Mouse (Mus musculus): ENCODE measurements at regions not wholly inside any gene's neighbourhood (a gene's known extent, or its start where the extent isn't known, plus 50 kb on each side); places are given as distances from the start of the nearest gene placed in this dataset.

- Histone ChIP-seq H3K9ac (no peak overlapping the region), H3K4me2 (no peak overlapping the region), H3K36me3 (no peaks in the 10 kb centered on the region), H3K27me3 (replicated peaks) (no peaks in the 10 kb centered on the region), H3K4me3 (no peak overlapping the region), H3K9me3 (replicated peaks) (peaks cover 3% of the 10 kb centered on the region; the same call in 1 of the 2 replicates), H3K27ac (ENCODE audit: poor library complexity, severe bottlenecking) (no peak overlapping the region), H3K4me1 (replicated peaks) (peaks cover 17% of the 10 kb centered on the region)
- WGBS, result 54% methylated on average over 9 of the region's 9 CpGs
- no peak for ATAC-seq (ENCODE audit: insufficient number of reproducible peaks, low FRiP score)
These were observed 257.0 kb upstream of the Lyplal1 start for GRCm38 (mm10) chr1:186374009-186374649.

DNA sequence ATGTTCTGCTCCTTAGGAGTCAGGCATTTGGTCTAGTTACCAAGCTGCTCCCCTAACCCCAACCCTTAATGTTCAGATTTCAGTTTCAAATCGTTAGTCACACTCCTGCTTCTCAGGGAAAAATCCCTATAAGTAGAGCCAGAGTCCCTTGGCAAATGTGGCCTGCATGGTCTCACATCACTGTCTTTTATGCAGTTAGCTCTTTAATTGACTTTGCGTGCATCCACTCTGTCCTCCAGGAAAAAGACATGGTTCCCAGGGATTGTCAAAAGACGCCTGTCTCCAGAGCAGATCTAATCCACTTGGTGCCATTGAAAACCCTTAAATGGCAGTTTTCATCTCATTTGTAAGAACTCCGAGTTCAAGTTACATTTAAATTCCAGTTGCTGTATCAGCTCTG lies 256.3 kb upstream of the Lyplal1 start:
- no peak overlapping the region for H3K4me2 ChIP-seq
- H3K36me3 ChIP-seq, result no peaks in the 10 kb centered on the region
- no peak overlapping the region for H3K4me3 ChIP-seq
- peaks cover 3% of the 10 kb centered on the region; the same call in 1 of the 2 replicates for H3K9me3 ChIP-seq (replicated peaks)
- H3K27ac ChIP-seq (ENCODE audit: poor library complexity, severe bottlenecking), result no peak overlapping the region
- no peaks in the 10 kb centered on the region for H3K27me3 ChIP-seq (replicated peaks)
- no peak overlapping the region for H3K9ac ChIP-seq
- H3K4me1 ChIP-seq (replicated peaks), result peaks cover 17% of the 10 kb centered on the region
- WGBS, result 39% methylated on average over 4 of the region's 4 CpGs
- no peak for ATAC-seq (ENCODE audit: insufficient number of reproducible peaks, low FRiP score)

- peaks cover 3% of the 10 kb centered on the region; the same call in 1 of the 2 replicates for H3K9me3 ChIP-seq (replicated peaks)
- WGBS, result 89% methylated on average over 2 of the region's 2 CpGs
- no peak overlapping the region for H3K9ac ChIP-seq
- no peak overlapping the region for H3K4me3 ChIP-seq
- H3K36me3 ChIP-seq, result no peaks in the 10 kb centered on the region
- H3K27me3 ChIP-seq (replicated peaks), result no peaks in the 10 kb centered on the region
- ATAC-seq (ENCODE audit: insufficient number of reproducible peaks, low FRiP score), result peak; percentile 11; the same call in 1 of the 2 replicates
- no peak overlapping the region for H3K27ac ChIP-seq (ENCODE audit: poor library complexity, severe bottlenecking)
- H3K4me1 ChIP-seq (replicated peaks), result peaks cover 17% of the 10 kb centered on the region
- no peak overlapping the region for H3K4me2 ChIP-seq
These were observed 255.8 kb upstream of the Lyplal1 start for GRCm38 (mm10) chr1:186372770-186373353.

DNA sequence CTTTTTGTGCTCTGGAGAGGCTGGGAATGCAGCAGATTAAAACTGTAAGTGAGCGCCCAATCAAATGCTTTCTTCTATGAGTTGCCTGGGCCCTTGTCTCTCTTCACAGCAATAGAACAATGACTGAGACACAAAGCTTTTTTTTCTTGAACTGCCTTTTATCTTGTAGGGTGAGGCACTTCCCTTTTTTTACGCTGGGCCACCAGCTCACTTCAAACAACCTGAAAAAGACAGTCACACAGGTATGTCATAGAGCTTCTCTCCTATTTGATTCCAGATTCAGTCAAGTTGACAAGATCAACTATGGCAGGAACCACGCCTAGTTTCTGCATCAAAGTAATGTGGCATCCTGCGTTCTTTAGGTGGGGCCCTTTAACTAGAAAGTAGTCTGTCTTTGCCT lies 246.2 kb upstream of the Lyplal1 start:
- WGBS, result 72% methylated on average over 4 of the region's 4 CpGs
- Histone ChIP-seq H3K4me1 (replicated peaks) (no peaks in the 10 kb centered on the region), H3K27ac (ENCODE audit: poor library complexity, severe bottlenecking) (no peak overlapping the region), H3K4me3 (no peak overlapping the region), H3K9me3 (replicated peaks) (no peaks in the 10 kb centered on the region), H3K4me2 (no peak overlapping the region), H3K9ac (no peak overlapping the region), H3K36me3 (no peaks in the 10 kb centered on the region), H3K27me3 (replicated peaks) (no peaks in the 10 kb centered on the region)
- no peak for ATAC-seq (ENCODE audit: insufficient number of reproducible peaks, low FRiP score)

DNA sequence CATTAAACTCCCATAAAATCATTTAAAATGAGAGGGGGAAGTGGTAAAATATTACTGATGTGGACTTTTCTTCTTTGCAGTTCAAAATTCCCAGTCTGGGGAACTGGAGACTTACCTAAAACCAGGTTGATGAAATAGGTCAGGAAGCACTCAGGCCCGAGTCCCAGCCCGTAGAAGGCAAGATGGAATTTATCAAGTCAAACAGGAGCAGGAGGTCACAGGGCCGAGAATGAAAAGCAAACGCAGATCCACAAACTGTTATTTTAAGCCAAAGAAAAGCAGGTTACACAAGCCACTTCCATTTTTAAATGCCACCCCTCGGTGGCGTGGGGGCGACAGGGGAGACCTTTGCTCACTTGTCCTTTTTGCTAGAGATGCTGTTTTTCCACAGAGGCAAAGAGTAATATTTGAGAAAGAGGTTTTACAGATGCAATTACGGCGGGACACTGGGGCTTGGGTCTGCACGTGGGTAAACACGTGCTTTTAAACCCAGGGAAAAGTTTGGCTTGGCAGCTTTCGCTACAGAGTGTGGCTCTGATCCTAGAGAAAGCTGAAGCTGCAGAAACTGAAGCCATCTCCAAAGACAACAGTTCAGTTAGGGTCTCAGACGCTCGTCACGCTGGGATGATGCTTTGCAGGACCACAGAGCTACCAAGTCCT lies 241.0 kb upstream of the Lyplal1 start:
- H3K9ac ChIP-seq, result peak overlapping the region; percentile 10; the same call in 1 of the 2 replicates
- no peak overlapping the region for H3K27ac ChIP-seq (ENCODE audit: poor library complexity, severe bottlenecking)
- no peaks in the 10 kb centered on the region for H3K27me3 ChIP-seq (replicated peaks)
- 0 out of 2 replicates have a peak overlapping the region, but pooled peaks have one; percentile 12 for H3K4me2 ChIP-seq
- peak; percentile 61; the same call in 1 of the 2 replicates for ATAC-seq (ENCODE audit: insufficient number of reproducible peaks, low FRiP score)
- no peak overlapping the region for H3K4me3 ChIP-seq
- 37% methylated on average over 15 of the region's 15 CpGs for WGBS
- peaks cover 11% of the 10 kb centered on the region; the same call in 1 of the 2 replicates for H3K4me1 ChIP-seq (replicated peaks)
- no peaks in the 10 kb centered on the region for H3K9me3 ChIP-seq (replicated peaks)
- H3K36me3 ChIP-seq, result no peaks in the 10 kb centered on the region

- H3K27ac ChIP-seq (ENCODE audit: poor library complexity, severe bottlenecking), result no peak overlapping the region
- H3K4me1 ChIP-seq (replicated peaks), result peaks cover 11% of the 10 kb centered on the region; the same call in 1 of the 2 replicates
- WGBS, result 51% methylated on average over 6 of the region's 6 CpGs
- H3K9me3 ChIP-seq (replicated peaks), result peaks cover 7% of the 10 kb centered on the region
- H3K36me3 ChIP-seq, result no peaks in the 10 kb centered on the region
- no peak overlapping the region for H3K4me3 ChIP-seq
- H3K4me2 ChIP-seq, result no peak overlapping the region
- H3K9ac ChIP-seq, result no peak overlapping the region
- H3K27me3 ChIP-seq (replicated peaks), result no peaks in the 10 kb centered on the region
- no peak for ATAC-seq (ENCODE audit: insufficient number of reproducible peaks, low FRiP score)
These were observed 237.6 kb upstream of the Lyplal1 start for GRCm38 (mm10) chr1:186354742-186355141.

- ATAC-seq (ENCODE audit: insufficient number of reproducible peaks, low FRiP score), result no peak
- H3K9me3 ChIP-seq (replicated peaks), result peaks cover 7% of the 10 kb centered on the region
- no peaks in the 10 kb centered on the region for H3K36me3 ChIP-seq
- peaks cover 12% of the 10 kb centered on the region for H3K4me1 ChIP-seq (replicated peaks)
- H3K4me2 ChIP-seq, result no peak overlapping the region
- H3K27ac ChIP-seq (ENCODE audit: poor library complexity, severe bottlenecking), result no peak overlapping the region
- no peak overlapping the region for H3K9ac ChIP-seq
- H3K27me3 ChIP-seq (replicated peaks), result no peaks in the 10 kb centered on the region
- no peak overlapping the region for H3K4me3 ChIP-seq
These were observed 237.0 kb upstream of the Lyplal1 start for GRCm38 (mm10) chr1:186354072-186354471.

GRCm38 (mm10) chr1:186350381-186350780 lies 233.3 kb upstream of the Lyplal1 start:
- 89% methylated on average over 4 of the region's 4 CpGs for WGBS
- Histone ChIP-seq H3K9me3 (replicated peaks) (peaks cover 7% of the 10 kb centered on the region), H3K4me1 (replicated peaks) (peaks cover 15% of the 10 kb centered on the region), H3K27me3 (replicated peaks) (no peaks in the 10 kb centered on the region), H3K27ac (ENCODE audit: poor library complexity, severe bottlenecking) (no peak overlapping the region), H3K36me3 (no peaks in the 10 kb centered on the region), H3K4me2 (no peak overlapping the region), H3K9ac (no peak overlapping the region), H3K4me3 (no peak overlapping the region)
- no peak for ATAC-seq (ENCODE audit: insufficient number of reproducible peaks, low FRiP score)

GRCm38 (mm10) chr1:186349966-186350365 lies 232.9 kb upstream of the Lyplal1 start:
- Histone ChIP-seq H3K4me3 (no peak overlapping the region), H3K27me3 (replicated peaks) (no peaks in the 10 kb centered on the region), H3K9me3 (replicated peaks) (peaks cover 7% of the 10 kb centered on the region), H3K4me1 (replicated peaks) (peaks cover 15% of the 10 kb centered on the region), H3K9ac (no peak overlapping the region), H3K4me2 (no peak overlapping the region), H3K36me3 (no peaks in the 10 kb centered on the region), H3K27ac (ENCODE audit: poor library complexity, severe bottlenecking) (no peak overlapping the region)
- WGBS, result 81% methylated on average over 2 of the region's 2 CpGs
- ATAC-seq (ENCODE audit: insufficient number of reproducible peaks, low FRiP score), result no peak

- Histone ChIP-seq H3K9ac (no peak overlapping the region), H3K9me3 (replicated peaks) (peaks cover 5% of the 10 kb centered on the region), H3K27me3 (replicated peaks) (no peaks in the 10 kb centered on the region), H3K4me1 (replicated peaks) (peaks cover 15% of the 10 kb centered on the region), H3K36me3 (no peaks in the 10 kb centered on the region), H3K4me3 (no peak overlapping the region), H3K4me2 (no peak overlapping the region), H3K27ac (ENCODE audit: poor library complexity, severe bottlenecking) (peak overlapping the region; percentile 8; the same call in 1 of the 2 replicates)
- WGBS, result 53% methylated on average over 14 of the region's 14 CpGs
- ATAC-seq (ENCODE audit: insufficient number of reproducible peaks, low FRiP score), result peak; percentile 67
These were observed 230.5 kb upstream of the Lyplal1 start for GRCm38 (mm10) chr1:186347413-186348147.

DNA sequence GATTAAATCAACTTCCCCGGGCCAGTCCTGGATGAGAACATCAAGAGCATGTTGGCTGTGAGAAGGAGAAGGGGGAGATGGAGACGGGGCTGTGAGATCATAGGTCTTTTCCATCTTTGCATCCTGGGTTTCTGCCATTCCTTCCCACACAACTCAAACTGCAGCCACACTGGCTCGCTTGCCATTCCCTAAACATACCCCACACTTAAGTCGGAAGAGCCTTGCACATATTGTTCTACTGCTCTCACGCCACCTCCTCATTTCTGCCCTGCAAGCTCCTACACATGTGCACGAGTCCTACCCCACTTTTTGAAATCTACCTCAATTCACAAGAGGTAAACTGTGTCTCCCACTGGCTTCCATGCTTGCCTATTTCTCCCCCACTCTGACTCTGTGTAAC lies 228.3 kb upstream of the Lyplal1 start:
- Histone ChIP-seq H3K36me3 (no peaks in the 10 kb centered on the region), H3K4me1 (replicated peaks) (peaks cover 15% of the 10 kb centered on the region), H3K4me3 (no peak overlapping the region), H3K9ac (no peak overlapping the region), H3K27ac (ENCODE audit: poor library complexity, severe bottlenecking) (no peak overlapping the region), H3K9me3 (replicated peaks) (0 out of 2 replicates have a peak, but pooled peaks cover 6% of the 10 kb centered on the region), H3K27me3 (replicated peaks) (no peaks in the 10 kb centered on the region), H3K4me2 (no peak overlapping the region)
- WGBS, result 78% methylated on average over 6 of the region's 6 CpGs
- ATAC-seq (ENCODE audit: insufficient number of reproducible peaks, low FRiP score), result no peak
